Mouse (Mus musculus): ENCODE results near the gene Cela3b.

GRCm38 (mm10) chr4:137458310-137458709 lies 28.0 kb upstream of the Cela3b start:
- no peak for TF ChIP-seq CTCF (IDR thresholded peaks at IDR 0.05)
- no peak for TF ChIP-seq EP300 (IDR thresholded peaks at IDR 0.05)
